Mouse (Mus musculus) MEL (cell line): ENCODE data around the gene Ap5s1.

ENCODE experiments used
- CTCF ChIP-seq, 3 experiments: IDR thresholded peaks in 2 of 3; conservative IDR thresholded peaks in 1 of 3; 2 replicates each; pipeline ENCODE4 v1.5.1; 2011 to 2012; ENCODE audit warnings: low read length in 3 of 3, low read depth in 2 of 3, mild to moderate bottlenecking in 2 of 3, improper control_type of control experiment in 1 of 3, inconsistent platforms in 1 of 3, mixed read lengths in 1 of 3, moderate library complexity in 1 of 3; ENCODE audit not compliant: control insufficient read depth in 1 of 3, insufficient read depth in 1 of 3, poor library complexity in 1 of 3, severe bottlenecking in 1 of 3
- ZC3H11A ChIP-seq: IDR thresholded peaks from 2 replicates; pipeline ENCODE4 v1.6.1; 2012; ENCODE audit warnings: low read depth, mild to moderate bottlenecking, inconsistent platforms, low read length, improper control_type of control experiment

- no peak for TF ChIP-seq CTCF (IDR thresholded peaks at IDR 0.05 in 2 of 3, conservative IDR thresholded peaks at IDR 0.05 in 1 of 3; ENCODE audit: control insufficient read depth in 1 of 3, insufficient read depth in 1 of 3, low read depth in 2 of 3, low read length in 3 of 3, poor library complexity in 1 of 3, severe bottlenecking in 1 of 3)
- no peak for TF ChIP-seq ZC3H11A
These were observed 34.6 kb upstream of the Ap5s1 start for GRCm38 (mm10) chr2:131172322-131172721.
